In the genomic region with DNA sequence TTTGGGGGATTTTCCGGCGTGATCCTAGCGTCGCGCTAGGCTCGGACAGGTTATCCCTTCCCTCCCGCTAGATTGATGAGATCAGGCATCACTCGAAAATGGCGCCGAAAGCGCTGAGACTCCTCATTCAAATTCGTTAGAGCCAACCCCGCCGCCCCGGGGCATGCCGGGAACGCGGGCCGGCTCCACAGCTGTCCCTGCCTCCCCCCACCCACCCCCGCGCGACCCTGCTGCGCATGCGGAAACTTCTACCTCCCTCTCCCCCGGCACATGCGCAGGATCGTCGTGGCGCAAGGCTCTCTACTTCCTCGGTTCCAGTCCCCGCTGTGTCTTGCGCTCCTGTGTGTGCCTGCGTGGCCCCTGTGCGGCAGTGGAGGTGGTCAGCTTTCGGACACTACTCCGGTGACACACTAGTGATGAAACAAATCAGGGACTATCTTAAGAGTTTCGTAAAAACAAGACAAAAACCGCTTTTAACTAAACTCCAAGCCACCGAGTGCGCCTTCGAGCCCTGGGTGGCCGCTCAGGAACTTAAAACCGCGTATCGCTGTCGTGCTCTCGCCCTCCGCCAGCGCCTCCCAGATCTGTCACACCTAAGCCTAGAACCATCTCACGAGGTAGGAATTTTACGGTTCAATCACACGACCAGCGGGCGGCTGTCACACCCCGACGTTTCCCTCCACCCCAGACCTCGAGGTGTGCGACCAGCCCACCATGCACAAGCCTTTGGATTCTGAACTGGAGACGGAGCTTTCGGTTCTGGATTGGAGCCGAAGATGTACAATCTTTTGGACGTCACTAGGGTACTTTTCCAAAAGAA, we compare ENCODE assay signal across 8 mouse cellular contexts. TPM values are rescaled to one million over a fixed set of nuclear protein-coding genes. Genes with fewer than 3 reads are reported as not detected.
DNase-seq lines count a peak whose midpoint lies in the region; ATAC-seq and TF ChIP-seq lines count a peak whose summit lies in the region.

No protein-coding gene starts in this region.

- ATAC-seq in lung, postnatal 0 days: peak; percentile 96

- no peaks in the 10 kb centered on the region for H3K9me3 ChIP-seq in hindbrain, embryonic 10.5 days
- no peaks in the 10 kb centered on the region for H3K9me3 ChIP-seq in lung, postnatal 0 days (ENCODE audit: low read length)

- TF ChIP-seq EP300 in lung, postnatal 0 days (IDR thresholded peaks at IDR 0.05): no peak

- peaks cover 5% of the 10 kb centered on the region for H3K4me1 ChIP-seq in hindbrain, embryonic 10.5 days (replicated peaks)
- H3K4me1 ChIP-seq in lung, postnatal 0 days (ENCODE audit: insufficient read depth, low read depth, low read length): no peaks in the 10 kb centered on the region

- TF ChIP-seq CTCF in lung, postnatal 0 days (IDR thresholded peaks at IDR 0.05): no peak

- H3K4me2 ChIP-seq in lung, postnatal 0 days (replicated peaks; ENCODE audit: low read depth, low read length): peak overlapping the region; percentile 74

- no peaks in the 10 kb centered on the region for H3K36me3 ChIP-seq in hindbrain, embryonic 10.5 days
- no peaks in the 10 kb centered on the region for H3K36me3 ChIP-seq in lung, postnatal 0 days (ENCODE audit: insufficient read depth, low read length)

- H3K4me3 ChIP-seq in hindbrain, embryonic 10.5 days: peak overlapping the region; percentile 95
- peak overlapping the region; percentile 87 for H3K4me3 ChIP-seq in lung, postnatal 0 days (ENCODE audit: low read depth, low read length)

- peak overlapping the region; percentile 96 for H3K27ac ChIP-seq in hindbrain, embryonic 10.5 days
- peak overlapping the region; percentile 94 for H3K27ac ChIP-seq in lung, postnatal 0 days (ENCODE audit: low read length)

- peak overlapping the region; percentile 75 for H3K9ac ChIP-seq in lung, postnatal 0 days (replicated peaks; ENCODE audit: low read depth)

- 3% methylated on average over 62 of the region's 62 CpGs for WGBS in hindbrain, embryonic 10.5 days
- WGBS in lung, postnatal 0 days: under 1% methylated on average over 62 of the region's 62 CpGs

- DNase-seq in MEL-GATA-1-ER (ENCODE audit: extremely low read depth, low read depth): peak; percentile 90
- peak; percentile 90 for DNase-seq in cerebellum, adult 8-10 months
- peak; percentile 98 for DNase-seq in forelimb bud, embryonic 11.5 days (ENCODE audit: low read depth, low spot score)
- DNase-seq in hindbrain, embryonic 10.5 days (ENCODE audit: low spot score): peak; percentile 98
- peak; percentile 95 for DNase-seq in layer of hippocampus, adult 9-11 months
- peak; percentile 98 for DNase-seq in lung, postnatal 0 days (ENCODE audit: low spot score)
- DNase-seq in ovary, postnatal 14 days (ENCODE audit: low spot score): peak; percentile 91
- DNase-seq in thymus, postnatal 14 days: peak; percentile 98

- no peaks in the 10 kb centered on the region for H3K27me3 ChIP-seq in hindbrain, embryonic 10.5 days (ENCODE audit: insufficient read depth, poor library complexity, severe bottlenecking)
- no peaks in the 10 kb centered on the region for H3K27me3 ChIP-seq in lung, postnatal 0 days (replicated peaks; ENCODE audit: insufficient read depth, low read length)

RNA-seq across cellular contexts. Expression of a gene that starts 41.6 kb away (rescaled TPM):
- 0.39 and 0.84 TPM in 2 replicates for polyA plus RNA-seq in hindbrain, embryonic 10.5 days (2016; fragmentation: Nextera tagmentation; extraction: Ambion mirVana)
- 7.6 and 12.1 TPM in 2 replicates for polyA plus RNA-seq in lung, postnatal 0 days (2015; fragmentation: Nextera tagmentation; extraction: Ambion mirVana)

RNA-seq across cellular contexts. Expression of a gene that starts 50.8 kb away (rescaled TPM):
- 15.2 and 22.6 TPM in 2 replicates for polyA plus RNA-seq in hindbrain, embryonic 10.5 days (2016; fragmentation: Nextera tagmentation; extraction: Ambion mirVana)
- 23.4 and 24.4 TPM in 2 replicates for polyA plus RNA-seq in lung, postnatal 0 days (2015; fragmentation: Nextera tagmentation; extraction: Ambion mirVana)

Comparison
In these comparisons a context has a peak if more than half of its experiments do, and no peak if none do; other contexts are left out.
1. Peak in every context shown above with its lines: DNase-seq, ATAC-seq, H3K4me3 ChIP-seq and H3K27ac ChIP-seq.